Mouse (Mus musculus): ENCODE measurements around the gene Poll. TPM values are rescaled to one million over a fixed set of nuclear protein-coding genes. Genes with fewer than 3 reads are reported as not detected.

The Poll gene
- 5.6 and 7.0 TPM in 2 replicates for total RNA-seq (2015)
- total RNA-seq (2017), result 13.2 and 18.5 TPM in 2 replicates

GRCm38 (mm10) chr19:45560153-45560890 is at the start of gene Poll, which contains the start of gene Gm17018:
Poll (minus strand) TSS chr19:45560531.
Gm17018 (plus strand) TSS chr19:45560615.
- peak; percentile 85 for ATAC-seq (replicated peaks; ENCODE audit: poor library complexity)

- ATAC-seq (replicated peaks; ENCODE audit: poor library complexity), result no peak
Observed at GRCm38 (mm10) chr19:45608648-45609339, 48.5 kb upstream of the Poll start.

GRCm38 (mm10) chr19:45607479-45607878 is 47.1 kb upstream of the Poll start:
- ATAC-seq (replicated peaks; ENCODE audit: poor library complexity), result no peak

GRCm38 (mm10) chr19:45606701-45607100 is 46.4 kb upstream of the Poll start:
- ATAC-seq (replicated peaks; ENCODE audit: poor library complexity), result no peak

GRCm38 (mm10) chr19:45602606-45603005 is 42.3 kb upstream of the Poll start:
- peak; percentile 88 for ATAC-seq (replicated peaks; ENCODE audit: poor library complexity)

GRCm38 (mm10) chr19:45597106-45597505 is 36.8 kb upstream of the Poll start:
- no peak for ATAC-seq (replicated peaks; ENCODE audit: poor library complexity)

GRCm38 (mm10) chr19:45596434-45596833 is 36.1 kb upstream of the Poll start:
- ATAC-seq (replicated peaks; ENCODE audit: poor library complexity), result no peak

GRCm38 (mm10) chr19:45596019-45596418 is 35.7 kb upstream of the Poll start:
- no peak for ATAC-seq (replicated peaks; ENCODE audit: poor library complexity)

- ATAC-seq (replicated peaks; ENCODE audit: poor library complexity), result no peak
Observed at GRCm38 (mm10) chr19:45595481-45595880, 35.1 kb upstream of the Poll start.

- no peak for ATAC-seq (replicated peaks; ENCODE audit: poor library complexity)
Observed at GRCm38 (mm10) chr19:45594079-45594478, 33.7 kb upstream of the Poll start.

- no peak for ATAC-seq (replicated peaks; ENCODE audit: poor library complexity)
Observed at GRCm38 (mm10) chr19:45592916-45593315, 32.6 kb upstream of the Poll start.

- ATAC-seq (replicated peaks; ENCODE audit: poor library complexity), result peak; percentile 82
Observed at GRCm38 (mm10) chr19:45591704-45592103, 31.4 kb upstream of the Poll start.

- ATAC-seq (replicated peaks; ENCODE audit: poor library complexity), result no peak
Observed at GRCm38 (mm10) chr19:45589761-45590160, 29.4 kb upstream of the Poll start.

GRCm38 (mm10) chr19:45587509-45588292 is 27.4 kb upstream of the Poll start:
- no peak for ATAC-seq (replicated peaks; ENCODE audit: poor library complexity)

- ATAC-seq (replicated peaks; ENCODE audit: poor library complexity), result no peak
Observed at GRCm38 (mm10) chr19:45586850-45587249, 26.5 kb upstream of the Poll start.

- ATAC-seq (replicated peaks; ENCODE audit: poor library complexity), result peak; percentile 50
Observed at GRCm38 (mm10) chr19:45584856-45585620, 24.7 kb upstream of the Poll start.

- no peak for ATAC-seq (replicated peaks; ENCODE audit: poor library complexity)
Observed at GRCm38 (mm10) chr19:45583136-45583535, 22.8 kb upstream of the Poll start.

GRCm38 (mm10) chr19:45582161-45582560 is 21.8 kb upstream of the Poll start:
- no peak for ATAC-seq (replicated peaks; ENCODE audit: poor library complexity)

GRCm38 (mm10) chr19:45581257-45581656 is 20.9 kb upstream of the Poll start:
- ATAC-seq (replicated peaks; ENCODE audit: poor library complexity), result peak; percentile 95

GRCm38 (mm10) chr19:45580235-45580634 is 19.9 kb upstream of the Poll start:
- ATAC-seq (replicated peaks; ENCODE audit: poor library complexity), result no peak

- no peak for ATAC-seq (replicated peaks; ENCODE audit: poor library complexity)
Observed at GRCm38 (mm10) chr19:45579416-45579815, 19.1 kb upstream of the Poll start.
